Mouse (Mus musculus) kidney, postnatal 14 days (tissue): ENCODE measurements around the gene Ank2.
A peak's percentile ranks its signal among the peaks of the same experiment; 100 is the strongest.

Source experiments
- DNase-seq: peaks from one replicate; pipeline ENCODE4 v3.0.0; 2022; ENCODE audit warnings: mixed read lengths

Ank2 gene

GRCm38 (mm10) chr3:127498742-127499400 is at the start of gene Ank2:
Gene Ank2, minus strand, starts transcription at chr3:127499350.
- DNase-seq: peak; percentile 39

GRCm38 (mm10) chr3:127547882-127548281 is 48.7 kb upstream of the Ank2 start:
- DNase-seq: peak; percentile 16

DNA sequence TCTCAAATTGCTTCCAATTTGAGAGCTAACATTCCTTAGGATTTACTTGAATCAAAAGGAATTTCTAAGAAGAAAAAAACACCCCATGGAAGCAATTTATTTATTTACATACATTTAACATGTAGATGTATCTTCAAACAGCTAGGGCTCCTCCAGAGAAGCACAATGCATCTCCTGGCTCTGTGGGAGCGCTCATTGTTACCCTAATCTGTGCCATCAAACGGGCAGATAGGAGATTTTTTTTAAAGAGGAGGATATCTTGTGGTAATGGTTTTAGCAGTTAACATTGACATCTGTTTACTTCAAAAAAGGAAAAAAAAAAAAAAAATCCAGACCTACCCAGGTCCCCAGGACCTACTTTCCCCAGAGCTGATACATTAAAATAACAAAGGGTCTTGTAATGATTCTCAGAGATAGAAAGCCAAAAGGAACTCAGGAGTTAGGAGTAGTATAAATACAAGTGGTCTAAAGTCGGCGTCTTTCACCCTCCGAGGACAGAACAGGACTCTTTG is 45.5 kb upstream of the Ank2 start:
- no peak for DNase-seq

DNA sequence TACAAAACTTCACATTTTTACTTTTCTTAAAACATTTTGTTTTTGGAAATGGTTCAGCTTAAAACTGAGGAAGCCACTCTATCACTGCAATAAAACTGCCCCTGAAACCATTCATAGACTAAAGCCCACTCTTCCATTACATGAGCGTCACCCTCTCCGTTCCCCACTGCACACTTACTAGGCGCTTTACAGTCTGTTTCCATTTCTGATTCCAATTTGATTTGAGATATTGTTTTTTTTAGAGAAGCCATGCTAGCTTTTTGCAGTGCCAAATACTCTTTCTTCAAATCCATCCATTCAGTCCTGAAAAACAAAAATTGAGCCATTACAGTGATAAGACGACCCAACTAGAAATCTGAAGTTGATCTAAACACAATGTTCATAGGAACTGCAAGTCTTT is 44.8 kb upstream of the Ank2 start:
- DNase-seq: no peak

- no peak for DNase-seq
Measured at GRCm38 (mm10) chr3:127539193-127539592, 40.0 kb upstream of the Ank2 start.

- no peak for DNase-seq
Measured at GRCm38 (mm10) chr3:127530293-127530692, 31.1 kb upstream of the Ank2 start.

DNA sequence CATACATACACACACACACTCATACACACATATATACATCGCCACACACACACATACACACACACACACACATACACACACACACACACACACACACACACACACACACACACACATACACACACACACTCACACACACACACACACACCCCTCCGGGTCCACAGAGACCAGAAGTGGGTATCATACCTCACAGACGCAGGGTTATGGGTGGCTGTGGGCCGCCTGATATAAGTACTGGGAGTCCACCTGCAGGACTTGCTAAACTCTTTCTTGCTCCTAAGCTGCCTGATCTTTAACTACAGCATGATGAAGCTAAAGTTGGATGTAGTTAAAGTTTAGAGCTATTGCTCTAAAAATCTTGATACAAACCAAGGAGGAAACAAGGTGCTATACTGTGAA is 30.7 kb upstream of the Ank2 start:
- DNase-seq: no peak

- DNase-seq: no peak
Measured at GRCm38 (mm10) chr3:127529210-127529609, 30.1 kb upstream of the Ank2 start.

DNA sequence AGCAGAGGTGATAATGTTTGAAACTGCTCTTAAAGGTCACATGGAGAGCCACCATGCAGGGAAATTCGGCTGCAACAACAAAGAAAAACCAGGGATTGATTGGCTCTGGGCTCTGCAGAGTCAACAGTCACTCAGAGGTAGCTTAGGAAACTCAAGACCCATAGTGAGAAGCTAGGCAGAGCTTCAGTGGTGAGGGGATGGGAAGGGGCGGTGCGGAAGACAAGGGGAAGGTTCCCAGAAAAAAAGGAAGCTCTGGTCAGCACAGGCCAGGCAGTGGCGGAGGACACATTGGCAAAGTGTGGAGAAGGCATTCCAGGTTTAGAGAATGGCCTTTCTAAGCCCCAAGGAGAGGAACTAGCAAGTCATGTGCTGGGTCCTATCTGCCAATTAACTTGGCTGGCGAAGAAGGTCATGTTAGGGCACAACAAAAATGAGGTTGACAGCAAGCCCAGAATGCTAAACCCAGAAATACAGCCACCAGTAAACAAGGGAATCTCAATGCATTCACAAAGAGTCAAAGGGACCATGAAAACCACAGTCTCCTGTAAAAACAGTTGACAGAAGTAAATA is 28.4 kb upstream of the Ank2 start:
- DNase-seq: peak; percentile 1

- DNase-seq: no peak
Measured at GRCm38 (mm10) chr3:127525188-127525819, 26.2 kb upstream of the Ank2 start.

DNA sequence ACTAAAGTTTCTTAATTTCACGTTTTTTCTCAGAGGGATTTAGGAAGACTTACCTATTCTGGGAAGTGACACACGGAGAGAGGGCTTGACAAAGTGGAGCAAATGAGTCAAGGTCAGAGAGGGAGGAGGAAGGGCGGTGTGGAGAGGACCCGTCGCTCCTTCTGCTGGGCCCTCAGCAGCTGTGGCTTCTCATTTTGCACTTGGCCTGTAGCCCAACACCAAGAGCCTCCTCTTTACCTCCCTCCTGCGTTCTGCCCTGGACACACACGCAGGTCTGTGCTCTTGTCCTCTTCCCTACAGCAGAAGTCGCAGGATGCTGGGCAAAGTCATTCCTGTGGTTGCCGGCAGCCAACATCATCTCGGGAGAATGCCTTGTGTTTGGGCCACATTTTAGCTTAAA is 22.0 kb upstream of the Ank2 start:
- no peak for DNase-seq

DNA sequence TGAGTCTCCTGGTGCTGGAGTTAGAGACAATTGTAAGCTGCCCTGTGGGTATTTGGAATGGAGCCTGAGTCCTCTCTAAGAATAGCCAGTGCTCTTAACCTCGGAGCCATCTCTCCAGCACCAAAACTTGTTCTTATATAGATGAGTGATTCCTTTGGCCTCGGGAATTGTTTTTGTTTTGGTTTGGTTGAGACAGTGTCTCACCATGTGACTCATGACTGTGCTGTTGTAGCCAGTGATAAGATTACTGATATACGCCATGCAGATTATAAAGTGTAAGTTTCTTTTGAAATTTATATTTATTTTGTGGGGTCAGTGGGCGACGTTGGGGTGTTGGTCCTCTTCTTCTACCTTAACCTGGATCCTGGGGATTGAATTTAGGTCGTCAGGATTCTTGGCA is 21.1 kb upstream of the Ank2 start:
- DNase-seq: no peak

DNA sequence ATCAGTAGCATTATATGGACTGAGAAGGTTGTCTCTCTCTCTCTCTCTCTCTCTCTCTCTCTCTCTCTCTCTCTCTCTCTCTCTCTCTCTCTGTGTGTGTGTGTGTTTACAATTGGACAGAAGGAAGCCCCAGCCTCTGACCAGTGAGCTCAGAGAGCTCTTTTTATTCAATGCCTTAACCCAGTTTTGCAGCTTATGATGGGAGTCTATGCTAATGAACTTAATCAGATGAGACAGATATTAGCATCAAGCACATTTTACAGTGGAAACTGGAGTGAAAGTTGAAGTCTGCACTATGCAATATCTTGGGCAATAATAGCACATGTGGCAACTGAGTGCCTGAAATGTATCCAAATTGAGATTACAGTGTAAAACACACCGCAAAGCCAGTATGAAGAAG is 16.1 kb upstream of the Ank2 start:
- DNase-seq: no peak

GRCm38 (mm10) chr3:127513699-127514098 is 14.5 kb upstream of the Ank2 start:
- DNase-seq: no peak

- no peak for DNase-seq
Measured at GRCm38 (mm10) chr3:127512794-127513335, 13.7 kb upstream of the Ank2 start.

- no peak for DNase-seq
Measured at GRCm38 (mm10) chr3:127511786-127512746, 12.9 kb upstream of the Ank2 start.

GRCm38 (mm10) chr3:127507878-127508783 is 9.0 kb upstream of the Ank2 start:
- DNase-seq: no peak

DNA sequence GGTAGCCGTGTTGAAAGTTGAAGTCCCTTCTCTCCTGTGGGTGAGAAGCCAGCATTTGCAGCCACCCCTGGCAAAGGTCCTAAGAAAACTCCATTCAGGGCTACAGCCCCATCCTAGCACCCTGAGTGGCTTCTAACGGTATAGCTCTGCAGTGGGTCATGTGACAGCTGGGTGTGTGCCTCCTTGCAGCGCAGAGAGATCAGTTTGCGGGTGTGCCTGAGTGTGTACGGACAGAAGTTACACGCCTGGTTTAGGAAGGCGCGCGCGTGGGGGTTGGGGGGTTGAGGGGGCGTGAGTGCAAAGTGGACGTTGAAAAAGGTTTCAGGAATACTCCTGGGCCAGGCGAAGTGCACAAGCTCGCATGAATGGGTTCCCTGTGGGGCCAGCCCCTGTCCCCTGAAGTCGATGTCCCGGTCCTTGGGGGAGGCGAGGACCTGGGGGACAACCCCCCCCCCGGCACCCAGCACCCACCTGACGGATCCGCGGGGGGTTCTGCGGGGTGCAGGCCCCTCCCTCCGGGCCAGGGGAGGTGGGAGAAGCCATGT is 881 bp downstream of the Ank2 start:
- DNase-seq: no peak

DNA sequence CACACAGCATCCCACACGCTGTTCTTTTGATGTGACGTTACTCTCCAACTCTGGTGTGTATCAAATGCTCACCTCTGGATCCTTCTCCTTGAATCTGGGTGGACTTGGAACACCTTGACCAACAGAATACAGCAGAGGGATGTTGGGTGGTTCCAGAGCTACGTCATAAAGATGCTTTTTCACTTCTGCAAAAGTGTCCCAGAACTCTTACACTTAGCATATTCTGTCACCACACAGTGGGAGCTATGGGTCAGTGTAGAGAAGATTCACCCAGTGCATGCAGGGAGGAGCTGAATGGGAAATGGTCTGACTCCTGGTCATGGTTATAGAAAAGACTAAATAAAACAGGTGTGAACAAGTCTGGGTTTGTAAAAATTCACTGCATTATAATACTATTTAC is 6.5 kb downstream of the Ank2 start:
- DNase-seq: no peak

- DNase-seq: no peak
Measured at GRCm38 (mm10) chr3:127487302-127487701, 11.8 kb downstream of the Ank2 start.

DNA sequence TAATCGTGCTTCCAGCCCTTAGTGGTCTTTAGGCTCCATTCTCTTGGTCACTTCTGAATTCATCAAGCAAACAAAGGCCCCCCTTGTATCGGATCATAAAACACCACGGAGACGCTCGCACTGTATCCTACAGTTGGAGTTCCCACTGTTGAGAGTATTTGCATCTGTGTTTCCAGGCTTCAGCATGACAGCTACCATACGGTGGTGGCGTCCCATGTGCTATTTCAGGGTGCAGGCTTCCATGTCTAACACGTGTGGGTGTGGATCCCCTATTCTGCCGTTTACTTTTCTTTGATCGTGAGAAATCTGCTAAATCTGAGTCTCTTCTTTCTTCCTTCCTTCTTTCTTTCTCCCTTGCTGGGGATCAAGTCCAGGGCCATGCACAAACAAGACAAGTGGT is 14.0 kb downstream of the Ank2 start:
- DNase-seq: no peak
